Mouse (Mus musculus) midbrain, embryonic 16.5 days (tissue): ENCODE data around the gene Cfd. TPM values are rescaled to one million over a fixed set of nuclear protein-coding genes. Genes with fewer than 3 reads are reported as not detected.

ENCODE experiments used
- ATAC-seq: fragments of 200-750 bp; cut with Nextera tagmentation; 2 replicates; pipeline ENCODE4 v1.8.0; 2017; ENCODE audit warnings: moderate TSS enrichment
- H3K27ac ChIP-seq: fragments of 300-500 bp; sonication (generic); 2 replicates; pipeline ENCODE4 v1.5.1; 2014; ENCODE audit warnings: mild to moderate bottlenecking, low read length, mixed read lengths
- H3K27me3 ChIP-seq: fragments of 300-500 bp; sonication (generic); 2 replicates; pipeline ENCODE4 v1.6.1; 2014; ENCODE audit warnings: low read depth, low read length, mixed read lengths; ENCODE audit not compliant: control insufficient read depth, insufficient read depth
- H3K36me3 ChIP-seq: fragments of 300-500 bp; sonication (generic); 2 replicates; pipeline ENCODE4 v1.6.1; 2014; ENCODE audit warnings: mild to moderate bottlenecking, low read length, moderate library complexity, mixed read lengths; ENCODE audit not compliant: control insufficient read depth, insufficient read depth
- H3K4me1 ChIP-seq: fragments of 300-500 bp; sonication (generic); 2 replicates; pipeline ENCODE4 v1.6.1; 2014; ENCODE audit warnings: mild to moderate bottlenecking, low read length, mixed read lengths; ENCODE audit not compliant: control insufficient read depth, insufficient read depth
- H3K4me2 ChIP-seq: fragments of 300-500 bp; sonication (generic); 2 replicates; pipeline ENCODE4 v1.6.1; 2014; ENCODE audit warnings: mild to moderate bottlenecking, low read length, mixed read lengths
- H3K4me3 ChIP-seq: fragments of 300-500 bp; sonication (generic); 2 replicates; pipeline ENCODE4 v1.5.1; 2014; ENCODE audit warnings: low read depth, mild to moderate bottlenecking, low read length, moderate library complexity, mixed read lengths
- H3K9ac ChIP-seq: fragments of 300-500 bp; sonication (generic); 2 replicates; pipeline ENCODE4 v1.6.1; 2014; ENCODE audit warnings: low read depth, low read length, mixed read lengths
- H3K9me3 ChIP-seq: fragments of 300-500 bp; sonication (generic); replicated peaks from 2 replicates; pipeline ENCODE4 v1.6.1; 2014; ENCODE audit warnings: mild to moderate bottlenecking, low read length, mixed read lengths; ENCODE audit not compliant: control insufficient read depth, poor library complexity, severe bottlenecking
- WGBS: fragments of 180-500 bp; shearing (Covaris S2); extraction: QIAGEN DNeasy Blood & Tissue Kit; methylation state at CpG from one replicate; pipeline ENCODE4 v1.1.7; 2014; 5-methylcytosine and 5-hydroxymethylcytosine counted together
- microRNA-seq: library from miRNA; unstranded; fragments of <30 nt; microRNA quantifications from one replicate; pipeline ENCODE4, GENCODE M21; 2017
- polyA plus RNA-seq: library from polyadenylated mRNA; unstranded; fragments of >200 nt; fragmentation: Nextera tagmentation; extraction: Ambion mirVana; gene quantifications from 2 replicates; pipeline ENCODE4 v1.2.1, GENCODE M21; 2015

Cfd gene
- polyA plus RNA-seq, 1 experiment from 2014 or later = 0.20 TPM

GRCm38 (mm10) chr10:79940749-79941148, 50.1 kb downstream of the Cfd start:
- Histone ChIP-seq H3K9me3 (no peaks in the 10 kb centered on the region), H3K27ac (no peak overlapping the region), H3K4me3 (no peak overlapping the region), H3K36me3 (peaks cover 6% of the 10 kb centered on the region; the same call in 1 of the 2 replicates), H3K4me2 (no peak overlapping the region), H3K27me3 (no peaks in the 10 kb centered on the region), H3K4me1 (peaks cover 7% of the 10 kb centered on the region; the same call in 1 of the 2 replicates), H3K9ac (no peak overlapping the region)
- WGBS = 77% methylated on average over 7 of the region's 7 CpGs
- no peak for ATAC-seq

Small RNAs within 50 kb of the gene (microRNA-seq; reads per million reads assigned to microRNA genes)
- not detected for gene Mir6910

Other genes starting within 250 kb of the Cfd start
- gene Odf3l2, start 245.1 kb upstream of the Cfd start, polyA plus RNA-seq = 0.78 and 1.0 TPM in 2 replicates
- gene Madcam1, start 226.3 kb upstream of the Cfd start, polyA plus RNA-seq = 0.69 and 0.94 TPM in 2 replicates
- 96.1 and 107 TPM in 2 replicates for gene Tpgs1, start 221.5 kb upstream of the Cfd start, polyA plus RNA-seq
- gene Cdc34, start 208.7 kb upstream of the Cfd start, polyA plus RNA-seq = 73.1 and 81.9 TPM in 2 replicates
- gene Gzmm, start 201.8 kb upstream of the Cfd start, polyA plus RNA-seq = 1.6 and 1.8 TPM in 2 replicates
- 844 and 915 TPM in 2 replicates for gene Bsg, start 186.4 kb upstream of the Cfd start, polyA plus RNA-seq
- 0.87 and 0.89 TPM in 2 replicates for gene Hcn2, start 174.2 kb upstream of the Cfd start, polyA plus RNA-seq
- 45.3 and 45.9 TPM in 2 replicates for gene Polrmt, start 144.3 kb upstream of the Cfd start, polyA plus RNA-seq
- 1.8 TPM in 2 replicates for gene Fgf22, start 135.8 kb upstream of the Cfd start, polyA plus RNA-seq
- 90.2 and 92.3 TPM in 2 replicates for gene Rnf126, start 123.9 kb upstream of the Cfd start, polyA plus RNA-seq
- 2.2 and 3.5 TPM in 2 replicates for gene Fstl3, start 113.6 kb upstream of the Cfd start, polyA plus RNA-seq
- 0.19 TPM in 2 replicates for gene Prss57, start 99.9 kb upstream of the Cfd start, polyA plus RNA-seq
- 318 and 333 TPM in 2 replicates for gene Palm, start 97.3 kb upstream of the Cfd start, polyA plus RNA-seq
- 0.34 and 0.73 TPM in 2 replicates for gene Misp, start 69.9 kb upstream of the Cfd start, polyA plus RNA-seq
- gene Ptbp1, start 36.4 kb upstream of the Cfd start, polyA plus RNA-seq = 58.8 and 65.1 TPM in 2 replicates
- gene Prtn3, start 16.4 kb upstream of the Cfd start, polyA plus RNA-seq = 12.5 and 12.7 TPM in 2 replicates
- 471 and 472 TPM in 2 replicates for gene Plppr3, start 16.2 kb upstream of the Cfd start, polyA plus RNA-seq
- not detected in 2 replicates for gene Elane, start 4.6 kb upstream of the Cfd start, polyA plus RNA-seq
- 55.4 and 56.6 TPM in 2 replicates for gene Med16, start 18.1 kb downstream of the Cfd start, polyA plus RNA-seq
- gene Gm26602, start 20.0 kb downstream of the Cfd start, polyA plus RNA-seq = 2.6 and 13.4 TPM in 2 replicates
- 3.5 and 3.8 TPM in 2 replicates for gene Kiss1r, start 26.1 kb downstream of the Cfd start, polyA plus RNA-seq
- gene R3hdm4, start 30.4 kb downstream of the Cfd start, polyA plus RNA-seq = 273 and 293 TPM in 2 replicates
- gene Arid3a, start 36.2 kb downstream of the Cfd start, polyA plus RNA-seq = 1.7 and 2.2 TPM in 2 replicates
- 79.5 and 89.4 TPM in 2 replicates for gene Wdr18, start 69.3 kb downstream of the Cfd start, polyA plus RNA-seq
- gene Grin3b, start 79.9 kb downstream of the Cfd start, polyA plus RNA-seq = 0.20 and 0.28 TPM in 2 replicates
- gene Tmem259, start 93.5 kb downstream of the Cfd start, polyA plus RNA-seq = 15.3 and 16.2 TPM in 2 replicates
- 25.7 and 26.2 TPM in 2 replicates for gene Cnn2, start 97.7 kb downstream of the Cfd start, polyA plus RNA-seq
- 4.1 and 4.8 TPM in 2 replicates for gene Abca7, start 105.6 kb downstream of the Cfd start, polyA plus RNA-seq
- gene Arhgap45, start 125.8 kb downstream of the Cfd start, polyA plus RNA-seq = 1.2 TPM in 2 replicates
- gene Polr2e, start 148.9 kb downstream of the Cfd start, polyA plus RNA-seq = 124 and 131 TPM in 2 replicates
- 509 and 552 TPM in 2 replicates for gene Gpx4, start 156.3 kb downstream of the Cfd start, polyA plus RNA-seq
- 11.6 and 12.5 TPM in 2 replicates for gene Sbno2, start 214.7 kb downstream of the Cfd start, polyA plus RNA-seq
- 14.2 and 15.4 TPM in 2 replicates for gene Stk11, start 224.9 kb downstream of the Cfd start, polyA plus RNA-seq
- gene Atp5d, start 247.8 kb downstream of the Cfd start, polyA plus RNA-seq = 433 and 454 TPM in 2 replicates
- 70.3 and 81.6 TPM in 2 replicates for gene Cbarp, start 250.0 kb downstream of the Cfd start, polyA plus RNA-seq